Mouse (Mus musculus) erythroblast, embryonic 14.5 days (primary cell): ENCODE data around the gene Cmas. TPM values are rescaled to one million over a fixed set of nuclear protein-coding genes. Genes with fewer than 3 reads are reported as not detected.

Source experiments
- H3K27me3 ChIP-seq: 2 replicates; pipeline ENCODE4 v1.6.1; 2012; ENCODE audit warnings: inconsistent platforms; ENCODE audit not compliant: control insufficient read depth
- H3K36me3 ChIP-seq: 2 replicates; pipeline ENCODE4 v1.6.1; 2012; ENCODE audit warnings: mild to moderate bottlenecking, inconsistent platforms; ENCODE audit not compliant: control insufficient read depth
- H3K4me1 ChIP-seq: 2 replicates; pipeline ENCODE4 v1.6.1; 2012; ENCODE audit warnings: inconsistent platforms; ENCODE audit not compliant: control insufficient read depth
- H3K4me3 ChIP-seq: replicated peaks from 2 replicates; pipeline ENCODE3; 2012; ENCODE audit warnings: moderate library complexity, mild to moderate bottlenecking, inconsistent platforms
- H3K9me3 ChIP-seq: 2 replicates; pipeline ENCODE4 v1.6.1; 2012; ENCODE audit warnings: low read length, inconsistent platforms, mixed read lengths; ENCODE audit not compliant: control insufficient read depth
- GATA1 ChIP-seq: IDR thresholded peaks from 2 replicates; pipeline ENCODE4 v1.6.1; 2012; ENCODE audit warnings: low read length, inconsistent platforms, mixed read lengths
- TAL1 ChIP-seq: IDR thresholded peaks from 3 replicates; pipeline ENCODE4 v1.6.1; 2012; ENCODE audit warnings: low read length, inconsistent platforms, mixed read lengths
- polyA plus RNA-seq: library from polyadenylated mRNA; stranded (reverse); fragments of >175 nt; gene quantifications from 2 replicates; pipeline ENCODE4 v1.2.3, GENCODE M21; 2012

Cmas gene
- polyA plus RNA-seq, 1 experiment = 34.6 TPM

DNA sequence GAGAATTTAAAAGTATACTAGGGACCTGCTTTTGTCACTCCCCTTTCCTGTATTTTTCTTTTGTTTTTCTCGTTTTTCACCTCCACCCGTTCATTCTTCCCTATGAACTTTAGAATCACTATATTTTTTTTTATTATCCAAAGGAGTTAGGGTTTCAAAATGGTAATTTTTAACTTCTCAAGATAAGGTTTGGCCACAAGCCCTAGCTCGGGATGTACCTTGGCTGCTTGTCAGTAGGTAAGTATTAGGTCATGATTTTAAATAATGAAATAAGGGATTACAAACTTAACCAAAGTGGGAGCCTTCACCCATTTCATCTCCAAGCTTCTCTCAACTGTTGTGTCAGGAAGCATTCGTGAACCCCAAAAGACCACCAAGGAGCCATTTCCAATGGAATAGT is 30.5 kb upstream of the Cmas start:
- Histone ChIP-seq H3K36me3 (no peaks in the 10 kb centered on the region), H3K9me3 (no peaks in the 10 kb centered on the region), H3K4me3 (no peak overlapping the region), H3K27me3 (no peaks in the 10 kb centered on the region), H3K4me1 (no peaks in the 10 kb centered on the region)
- TF ChIP-seq TAL1 (no peak), GATA1 (no peak)

GRCm38 (mm10) chr6:142732567-142733290 is 23.8 kb upstream of the Cmas start:
- Histone ChIP-seq H3K9me3 (no peaks in the 10 kb centered on the region), H3K4me3 (no peak overlapping the region), H3K4me1 (no peaks in the 10 kb centered on the region), H3K36me3 (no peaks in the 10 kb centered on the region), H3K27me3 (no peaks in the 10 kb centered on the region)
- no peak for TF ChIP-seq TAL1

GRCm38 (mm10) chr6:142735302-142736005 is 21.0 kb upstream of the Cmas start:
- no peaks in the 10 kb centered on the region for H3K4me1 ChIP-seq
- TF ChIP-seq TAL1 = no peak
- no peak for TF ChIP-seq GATA1
- no peaks in the 10 kb centered on the region for H3K27me3 ChIP-seq
- H3K9me3 ChIP-seq = no peaks in the 10 kb centered on the region
- H3K36me3 ChIP-seq = no peaks in the 10 kb centered on the region
- no peak overlapping the region for H3K4me3 ChIP-seq

DNA sequence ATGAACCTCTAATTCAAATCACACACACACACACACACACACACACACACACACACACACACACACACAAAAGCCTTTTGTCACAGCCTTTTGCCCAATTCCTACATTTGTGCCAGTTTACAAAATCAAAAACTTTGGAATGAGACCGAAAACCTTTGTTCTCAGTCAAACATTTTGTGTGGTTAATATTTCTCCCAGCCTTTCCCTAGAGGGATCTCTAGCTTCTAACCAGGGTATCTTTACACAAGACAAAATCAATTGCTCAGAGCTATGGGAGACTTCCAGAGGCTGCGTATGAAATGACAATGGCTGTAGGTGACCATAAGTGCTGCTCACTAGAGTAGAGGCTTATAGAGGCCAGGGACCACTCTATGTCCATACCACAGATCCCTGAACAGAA is 18.3 kb upstream of the Cmas start:
- no peaks in the 10 kb centered on the region for H3K27me3 ChIP-seq

DNA sequence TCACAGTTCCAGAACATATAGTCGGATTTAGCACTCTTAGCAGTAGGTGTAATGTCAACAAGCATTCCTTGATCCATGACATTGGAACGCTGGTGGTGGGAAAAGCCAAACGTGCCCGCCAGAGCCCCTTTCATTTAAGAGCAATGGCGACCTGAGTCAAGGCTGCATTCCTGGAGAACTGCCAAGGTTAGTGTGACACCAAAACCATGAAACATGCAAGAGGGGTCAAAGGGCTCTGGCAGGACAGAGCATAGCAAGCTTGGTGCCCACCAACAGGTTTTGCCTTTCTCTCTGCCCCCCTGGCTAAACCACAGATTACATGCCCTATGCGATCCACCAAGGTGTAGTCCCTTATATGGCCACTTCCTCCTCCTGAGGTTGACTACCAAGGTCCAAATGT is 17.8 kb upstream of the Cmas start:
- H3K36me3 ChIP-seq = no peaks in the 10 kb centered on the region
- no peaks in the 10 kb centered on the region for H3K4me1 ChIP-seq
- no peaks in the 10 kb centered on the region for H3K9me3 ChIP-seq
- H3K27me3 ChIP-seq = no peaks in the 10 kb centered on the region
- TF ChIP-seq TAL1 (no peak), GATA1 (no peak)
- no peak overlapping the region for H3K4me3 ChIP-seq

More for the DNA sequence above, 18.3 kb upstream of the Cmas start:
- H3K4me1 ChIP-seq = no peaks in the 10 kb centered on the region
- H3K4me3 ChIP-seq = no peak overlapping the region
- no peaks in the 10 kb centered on the region for H3K9me3 ChIP-seq
- TF ChIP-seq GATA1 = no peak
- no peaks in the 10 kb centered on the region for H3K36me3 ChIP-seq

GRCm38 (mm10) chr6:142741763-142742162 is 14.7 kb upstream of the Cmas start:
- no peak for TF ChIP-seq GATA1
- no peak for TF ChIP-seq TAL1
- no peak overlapping the region for H3K4me3 ChIP-seq
- no peaks in the 10 kb centered on the region for H3K27me3 ChIP-seq
- H3K9me3 ChIP-seq = peaks cover 14% of the 10 kb centered on the region
- no peaks in the 10 kb centered on the region for H3K4me1 ChIP-seq
- H3K36me3 ChIP-seq = no peaks in the 10 kb centered on the region

GRCm38 (mm10) chr6:142743193-142743592 is 13.3 kb upstream of the Cmas start:
- Histone ChIP-seq H3K4me1 (no peaks in the 10 kb centered on the region), H3K4me3 (no peak overlapping the region), H3K9me3 (peaks cover 14% of the 10 kb centered on the region), H3K27me3 (no peaks in the 10 kb centered on the region), H3K36me3 (no peaks in the 10 kb centered on the region)
- TF ChIP-seq TAL1 (no peak), GATA1 (no peak)

GRCm38 (mm10) chr6:142745484-142745883 is 11.0 kb upstream of the Cmas start:
- Histone ChIP-seq H3K27me3 (no peaks in the 10 kb centered on the region), H3K36me3 (no peaks in the 10 kb centered on the region), H3K4me1 (no peaks in the 10 kb centered on the region; the same call in 1 of the 2 replicates), H3K9me3 (peaks cover 14% of the 10 kb centered on the region), H3K4me3 (no peak overlapping the region)
- TF ChIP-seq GATA1 (no peak), TAL1 (no peak)

DNA sequence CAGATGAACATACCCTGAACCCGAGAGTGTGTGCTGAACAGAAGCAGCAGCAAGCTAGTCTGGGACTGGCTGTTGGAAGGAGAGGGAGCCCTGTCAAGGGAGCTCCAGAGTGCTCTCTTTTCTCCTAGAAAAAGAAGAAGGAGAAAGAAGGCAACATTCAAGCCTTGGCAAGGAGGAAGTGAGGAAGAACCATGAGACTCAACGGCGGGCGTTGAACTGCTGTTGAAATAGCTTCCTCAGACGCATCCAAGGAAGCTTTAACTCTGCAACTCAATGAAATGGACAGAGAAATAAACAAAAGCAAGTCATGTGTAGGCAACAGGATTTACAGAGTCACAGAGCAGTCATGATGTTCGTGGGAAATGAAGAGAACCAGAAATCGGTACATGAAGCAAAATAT is 9.7 kb upstream of the Cmas start:
- no peak overlapping the region for H3K4me3 ChIP-seq
- H3K4me1 ChIP-seq = no peaks in the 10 kb centered on the region; the same call in none of the 2 replicates

DNA sequence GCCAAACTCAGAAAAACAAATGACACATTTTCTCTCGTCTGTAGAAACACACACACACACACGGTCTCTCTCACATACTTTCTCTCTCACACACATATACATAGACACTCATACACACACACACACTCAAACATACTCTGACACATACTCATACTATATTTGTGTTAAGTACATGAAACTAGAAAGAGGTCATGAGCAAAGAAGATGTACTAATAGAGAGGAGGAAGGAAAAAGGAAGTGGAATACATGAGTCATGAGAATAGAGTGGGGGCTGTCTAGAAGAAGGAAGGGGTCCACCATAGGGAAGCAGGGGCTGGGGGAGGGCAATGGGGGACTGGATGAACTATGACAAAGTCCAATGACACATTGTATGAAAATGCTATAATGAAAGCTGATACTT is 9.3 kb upstream of the Cmas start:
- peaks cover 16% of the 10 kb centered on the region for H3K9me3 ChIP-seq
- no peaks in the 10 kb centered on the region for H3K27me3 ChIP-seq
- H3K4me1 ChIP-seq = no peaks in the 10 kb centered on the region; the same call in none of the 2 replicates
- TF ChIP-seq TAL1 = no peak
- TF ChIP-seq GATA1 = no peak
- H3K4me3 ChIP-seq = no peak overlapping the region
- H3K36me3 ChIP-seq = no peaks in the 10 kb centered on the region

More for the DNA sequence above, 9.7 kb upstream of the Cmas start:
- Histone ChIP-seq H3K27me3 (no peaks in the 10 kb centered on the region), H3K9me3 (peaks cover 16% of the 10 kb centered on the region), H3K36me3 (no peaks in the 10 kb centered on the region)
- TF ChIP-seq GATA1 (no peak), TAL1 (no peak)
